Comparison of ENCODE assay signal across 21 mouse cellular contexts in genomic region chr1:90896281-90896680, GRCm38 (mm10). TPM values are rescaled to one million over a fixed set of nuclear protein-coding genes. Genes with fewer than 3 reads are reported as not detected.
DNase-seq lines count a peak whose midpoint lies in the region; ATAC-seq and TF ChIP-seq lines count a peak whose summit lies in the region.
"Had no signal": no experiment of that assay in that cellular context is flagged by ENCODE, and none has a peak within 500 bp of the region (broad histone marks: within the 10 kb centered on the region; RNA-seq: fewer than 3 reads in every experiment).

No protein-coding gene starts in this region.

- TF ChIP-seq EP300 in stomach, postnatal 0 days (optimal IDR thresholded peaks at IDR 0.05): no peak

- ATAC-seq in heart, embryonic 16.5 days (replicated peaks; ENCODE audit: extremely low read depth, insufficient read depth, low FRiP score): no peak
- ATAC-seq in lung, embryonic 16.5 days (ENCODE audit: low read depth): no peak
- ATAC-seq in stomach, postnatal 0 days (ENCODE audit: low FRiP score, low TSS enrichment): no peak
- ATAC-seq: activated CD4-positive, CD25-positive, alpha-beta regulatory T cell, adult 4 months had no signal

- intact Hi-C loops in heart, postnatal 25 days (cut with DNase I): no loop called here

- DNase-seq in cerebellum, adult 8-10 months: peak; percentile 18
- DNase-seq in cerebellum, adult 11 months: no peak
- DNase-seq in heart, postnatal 25 days (ENCODE audit: low spot score): no peak
- DNase-seq in lung, postnatal 10 days: no peak
- DNase-seq in stomach, postnatal 0 days (ENCODE audit: low spot score): no peak
- no peak for DNase-seq in thymus, postnatal 36 days

- peaks cover 2% of the 10 kb centered on the region for H3K9me3 ChIP-seq in heart, embryonic 16.5 days (replicated peaks; ENCODE audit: control insufficient read depth, low read length)
- no peaks in the 10 kb centered on the region for H3K9me3 ChIP-seq in lung, embryonic 16.5 days (ENCODE audit: control insufficient read depth, low read length)
- no peaks in the 10 kb centered on the region for H3K9me3 ChIP-seq in stomach, postnatal 0 days (ENCODE audit: control insufficient read depth, low read length)

- peak overlapping the region; percentile 84 for H3K27ac ChIP-seq in heart, embryonic 16.5 days (ENCODE audit: low read length)
- peak overlapping the region; percentile 92 for H3K27ac ChIP-seq in lung, embryonic 16.5 days (ENCODE audit: low read length)
- peak overlapping the region; percentile 78 for H3K27ac ChIP-seq in stomach, postnatal 0 days (replicated peaks)
- H3K27ac ChIP-seq: forebrain, embryonic 10.5 days had no signal

- H3K4me3 ChIP-seq in heart, embryonic 16.5 days (ENCODE audit: low read length): no peak overlapping the region
- no peak overlapping the region for H3K4me3 ChIP-seq in lung, embryonic 16.5 days (ENCODE audit: low read length)
- H3K4me3 ChIP-seq in stomach, postnatal 0 days (ENCODE audit: low read depth, low read length): no peak overlapping the region
- H3K4me3 ChIP-seq: forebrain, embryonic 10.5 days had no signal

- H3K9ac ChIP-seq in heart, embryonic 16.5 days (ENCODE audit: low read length): no peak overlapping the region
- H3K9ac ChIP-seq in lung, embryonic 16.5 days (ENCODE audit: low read length): no peak overlapping the region
- no peak overlapping the region for H3K9ac ChIP-seq in stomach, postnatal 0 days (ENCODE audit: low read length)

- H3K27me3 ChIP-seq in heart, embryonic 16.5 days (ENCODE audit: control insufficient read depth, insufficient read depth, low read length): no peaks in the 10 kb centered on the region
- H3K27me3 ChIP-seq in lung, embryonic 16.5 days (ENCODE audit: control insufficient read depth, insufficient read depth, low read depth, low read length): no peaks in the 10 kb centered on the region
- H3K27me3 ChIP-seq in stomach, postnatal 0 days (ENCODE audit: control insufficient read depth, insufficient read depth, low read length): no peaks in the 10 kb centered on the region

- H3K36me3 ChIP-seq in heart, embryonic 16.5 days (ENCODE audit: control insufficient read depth, insufficient read depth): no peaks in the 10 kb centered on the region
- no peaks in the 10 kb centered on the region for H3K36me3 ChIP-seq in lung, embryonic 16.5 days (ENCODE audit: control insufficient read depth, insufficient read depth, low read length)
- H3K36me3 ChIP-seq in stomach, postnatal 0 days (ENCODE audit: control insufficient read depth, insufficient read depth, low read length): no peaks in the 10 kb centered on the region
- H3K36me3 ChIP-seq: forebrain, embryonic 10.5 days had no signal

- H3K4me1 ChIP-seq in heart, embryonic 16.5 days (ENCODE audit: control insufficient read depth, insufficient read depth, low read length): peaks cover 29% of the 10 kb centered on the region
- peaks cover 11% of the 10 kb centered on the region for H3K4me1 ChIP-seq in lung, embryonic 16.5 days (replicated peaks; ENCODE audit: control insufficient read depth, insufficient read depth, low read length)
- H3K4me1 ChIP-seq in stomach, postnatal 0 days (replicated peaks; ENCODE audit: control insufficient read depth, insufficient read depth): peaks cover 6% of the 10 kb centered on the region; the same call in 1 of the 2 replicates

- TF ChIP-seq CTCF in stomach, postnatal 0 days (IDR thresholded peaks at IDR 0.05; ENCODE audit: low read depth): no peak

- WGBS in heart, embryonic 16.5 days: 81% methylated on average over 4 of the region's 4 CpGs
- WGBS in lung, embryonic 16.5 days: 88% methylated on average over 4 of the region's 4 CpGs
- 74% methylated on average over 4 of the region's 4 CpGs for WGBS in stomach, postnatal 0 days

- no peak overlapping the region for H3K4me2 ChIP-seq in heart, embryonic 16.5 days (ENCODE audit: low read depth, low read length)
- H3K4me2 ChIP-seq in lung, embryonic 16.5 days (ENCODE audit: low read depth, low read length): no peak overlapping the region
- H3K4me2 ChIP-seq in stomach, postnatal 0 days (replicated peaks; ENCODE audit: low read depth): no peak overlapping the region

RNA-seq across cellular contexts. Expression of gene Mlph, which starts 18.6 kb away (rescaled TPM):
- polyA plus RNA-seq in heart, embryonic 16.5 days (2015; fragmentation: Nextera tagmentation; extraction: Ambion mirVana): 0.33 and 0.66 TPM in 2 replicates
- under 1 TPM; 0.87 to 0.99 TPM for total RNA-seq in heart, postnatal 25 days (2021)
- polyA plus RNA-seq in lung, embryonic 16.5 days (2015; fragmentation: Nextera tagmentation; extraction: Ambion mirVana): 1.5 and 2.0 TPM in 2 replicates
- 8.8 and 9.8 TPM in 2 replicates for polyA plus RNA-seq in stomach, postnatal 0 days (2015; fragmentation: Nextera tagmentation; extraction: Ambion mirVana)
- total RNA-seq: megakaryocyte-erythroid progenitor cell, adult 5-6 weeks had no signal
- polyA plus RNA-seq: activated CD4-positive, CD25-positive, alpha-beta regulatory T cell, adult 4 months; hindbrain, embryonic 11.5 days; neural tube, embryonic 14.5 days had no signal

RNA-seq across cellular contexts. Expression of gene Col6a3, which starts 52.5 kb away (rescaled TPM):
- 29.4 and 35.2 TPM in 2 replicates for polyA plus RNA-seq in heart, embryonic 16.5 days (2015; fragmentation: Nextera tagmentation; extraction: Ambion mirVana)
- total RNA-seq in heart, postnatal 25 days (2021): 10 to 100 TPM; 55.9 to 70.0 TPM
- 107 and 119 TPM in 2 replicates for polyA plus RNA-seq in lung, embryonic 16.5 days (2015; fragmentation: Nextera tagmentation; extraction: Ambion mirVana)
- 56.9 and 60.5 TPM in 2 replicates for polyA plus RNA-seq in stomach, postnatal 0 days (2015; fragmentation: Nextera tagmentation; extraction: Ambion mirVana)
- total RNA-seq: megakaryocyte-erythroid progenitor cell, adult 5-6 weeks had no signal
- polyA plus RNA-seq: activated CD4-positive, CD25-positive, alpha-beta regulatory T cell, adult 4 months had no signal

RNA-seq across cellular contexts. Expression of gene Prlh, which starts 56.6 kb away (rescaled TPM):
- polyA plus RNA-seq in heart, embryonic 16.5 days (2015; fragmentation: Nextera tagmentation; extraction: Ambion mirVana): not detected in 2 replicates
- total RNA-seq in heart, postnatal 25 days (2021): not detected
- not detected in 2 replicates for polyA plus RNA-seq in lung, embryonic 16.5 days (2015; fragmentation: Nextera tagmentation; extraction: Ambion mirVana)
- polyA plus RNA-seq in stomach, postnatal 0 days (2015; fragmentation: Nextera tagmentation; extraction: Ambion mirVana): not detected in 2 replicates
- total RNA-seq: adrenal gland, postnatal 36 days; heart, adult 18-20 months; layer of hippocampus, adult 18-20 months; left cerebral cortex, adult 18-20 months; liver, adult 2 months; megakaryocyte-erythroid progenitor cell, adult 5-6 weeks had no signal
- polyA plus RNA-seq: activated CD4-positive, CD25-positive, alpha-beta regulatory T cell, adult 4 months; embryonic facial prominence, embryonic 11.5 days; forebrain, embryonic 10.5 days; hindbrain, embryonic 11.5 days; liver, adult 2 months; lung, adult 2 months; neural tube, embryonic 14.5 days; thymus, postnatal 0 days had no signal
